In genomic region chr10:4711434-4711833, GRCm38 (mm10) we compare ENCODE assay signal across 11 mouse cellular contexts.
DNase-seq lines count a peak whose midpoint lies in the region; ATAC-seq and TF ChIP-seq lines count a peak whose summit lies in the region.
"Had no signal": no experiment of that assay in that cellular context is flagged by ENCODE, and none has a peak within 500 bp of the region (broad histone marks: within the 10 kb centered on the region; RNA-seq: fewer than 3 reads in every experiment).

No protein-coding gene starts in this region.

- no peak overlapping the region for H3K9ac ChIP-seq in forebrain, embryonic 12.5 days
- no peak overlapping the region for H3K9ac ChIP-seq in forebrain, embryonic 15.5 days (replicated peaks)
- no peak overlapping the region for H3K9ac ChIP-seq in hindbrain, embryonic 13.5 days
- no peak overlapping the region for H3K9ac ChIP-seq in stomach, embryonic 14.5 days (replicated peaks; ENCODE audit: low read depth, low read length)
- no peak overlapping the region for H3K9ac ChIP-seq in stomach, postnatal 0 days (ENCODE audit: low read length)

- H3K36me3 ChIP-seq in forebrain, embryonic 12.5 days (replicated peaks) = no peaks in the 10 kb centered on the region
- no peaks in the 10 kb centered on the region for H3K36me3 ChIP-seq in forebrain, embryonic 15.5 days
- H3K36me3 ChIP-seq in hindbrain, embryonic 10.5 days = no peaks in the 10 kb centered on the region
- no peaks in the 10 kb centered on the region for H3K36me3 ChIP-seq in hindbrain, embryonic 13.5 days
- no peaks in the 10 kb centered on the region for H3K36me3 ChIP-seq in stomach, embryonic 14.5 days (ENCODE audit: control insufficient read depth, insufficient read depth, low read length)
- no peaks in the 10 kb centered on the region for H3K36me3 ChIP-seq in stomach, postnatal 0 days (ENCODE audit: control insufficient read depth, insufficient read depth, low read length)

- H3K27ac ChIP-seq in forebrain, embryonic 12.5 days = no peak overlapping the region
- H3K27ac ChIP-seq in forebrain, embryonic 15.5 days (replicated peaks) = no peak overlapping the region
- no peak overlapping the region for H3K27ac ChIP-seq in hindbrain, embryonic 10.5 days
- H3K27ac ChIP-seq in hindbrain, embryonic 13.5 days = no peak overlapping the region
- H3K27ac ChIP-seq in stomach, embryonic 14.5 days (ENCODE audit: low read length) = no peak overlapping the region
- no peak overlapping the region for H3K27ac ChIP-seq in stomach, postnatal 0 days (replicated peaks)

- H3K4me1 ChIP-seq in forebrain, embryonic 12.5 days = peaks cover 15% of the 10 kb centered on the region
- peaks cover 21% of the 10 kb centered on the region for H3K4me1 ChIP-seq in forebrain, embryonic 15.5 days
- peaks cover 19% of the 10 kb centered on the region for H3K4me1 ChIP-seq in hindbrain, embryonic 10.5 days (replicated peaks)
- H3K4me1 ChIP-seq in hindbrain, embryonic 13.5 days (replicated peaks) = peaks cover 21% of the 10 kb centered on the region
- H3K4me1 ChIP-seq in stomach, embryonic 14.5 days (ENCODE audit: control insufficient read depth, insufficient read depth, low read length) = peaks cover 6% of the 10 kb centered on the region; the same call in 1 of the 2 replicates
- H3K4me1 ChIP-seq in stomach, postnatal 0 days (replicated peaks; ENCODE audit: control insufficient read depth, insufficient read depth) = no peaks in the 10 kb centered on the region; the same call in 1 of the 2 replicates

- ATAC-seq in forebrain, embryonic 12.5 days (ENCODE audit: low FRiP score) = no peak
- no peak for ATAC-seq in forebrain, embryonic 15.5 days (replicated peaks)
- ATAC-seq in hindbrain, embryonic 13.5 days (ENCODE audit: low FRiP score) = no peak
- ATAC-seq in stomach, embryonic 14.5 days (ENCODE audit: insufficient number of reproducible peaks, insufficient read depth, low FRiP score, low read depth) = no peak
- no peak for ATAC-seq in stomach, postnatal 0 days (ENCODE audit: low FRiP score, low TSS enrichment)

- 48% methylated on average over 5 of the region's 5 CpGs for WGBS in forebrain, embryonic 12.5 days
- WGBS in forebrain, embryonic 15.5 days = 53% methylated on average over 5 of the region's 5 CpGs
- WGBS in hindbrain, embryonic 10.5 days = 52% methylated on average over 5 of the region's 5 CpGs
- 50% methylated on average over 5 of the region's 5 CpGs for WGBS in hindbrain, embryonic 13.5 days
- 47% methylated on average over 5 of the region's 5 CpGs for WGBS in stomach, embryonic 14.5 days
- 52% methylated on average over 5 of the region's 5 CpGs for WGBS in stomach, postnatal 0 days

- TF ChIP-seq CTCF in stomach, postnatal 0 days (IDR thresholded peaks at IDR 0.05; ENCODE audit: low read depth) = no peak

- no peak overlapping the region for H3K4me3 ChIP-seq in forebrain, embryonic 12.5 days (replicated peaks)
- H3K4me3 ChIP-seq in forebrain, embryonic 15.5 days = no peak overlapping the region
- peak overlapping the region; percentile 63; the same call in 1 of the 2 replicates for H3K4me3 ChIP-seq in hindbrain, embryonic 10.5 days
- H3K4me3 ChIP-seq in hindbrain, embryonic 13.5 days = no peak overlapping the region
- H3K4me3 ChIP-seq in stomach, embryonic 14.5 days (ENCODE audit: low read depth, low read length) = 0 out of 2 replicates have a peak overlapping the region, but pooled peaks have one; percentile 41
- no peak overlapping the region for H3K4me3 ChIP-seq in stomach, postnatal 0 days (ENCODE audit: low read depth, low read length)

- no peak for DNase-seq in hindbrain, embryonic 10.5 days (ENCODE audit: low spot score)
- no peak for DNase-seq in stomach, postnatal 0 days (ENCODE audit: low spot score)
- no peak for DNase-seq in T-cell, adult 2 months (ENCODE audit: low spot score)
- DNase-seq in layer of hippocampus, postnatal 36 days = no peak
- DNase-seq: kidney, adult 18-20 months; layer of hippocampus, adult 9-11 months; lung, postnatal 10 days had no signal

- H3K4me2 ChIP-seq in forebrain, embryonic 12.5 days = peak overlapping the region; percentile 93; the same call in 1 of the 2 replicates
- no peak overlapping the region for H3K4me2 ChIP-seq in forebrain, embryonic 15.5 days (replicated peaks)
- no peak overlapping the region for H3K4me2 ChIP-seq in hindbrain, embryonic 13.5 days
- no peak overlapping the region for H3K4me2 ChIP-seq in stomach, embryonic 14.5 days (replicated peaks; ENCODE audit: low read depth, low read length)
- H3K4me2 ChIP-seq in stomach, postnatal 0 days (replicated peaks; ENCODE audit: low read depth) = no peak overlapping the region

- H3K9me3 ChIP-seq in forebrain, embryonic 12.5 days = no peaks in the 10 kb centered on the region
- H3K9me3 ChIP-seq in forebrain, embryonic 15.5 days = no peaks in the 10 kb centered on the region
- H3K9me3 ChIP-seq in hindbrain, embryonic 10.5 days = no peaks in the 10 kb centered on the region
- no peaks in the 10 kb centered on the region for H3K9me3 ChIP-seq in hindbrain, embryonic 13.5 days
- H3K9me3 ChIP-seq in stomach, embryonic 14.5 days (ENCODE audit: control insufficient read depth, low read depth, low read length) = no peaks in the 10 kb centered on the region
- no peaks in the 10 kb centered on the region for H3K9me3 ChIP-seq in stomach, postnatal 0 days (ENCODE audit: control insufficient read depth, low read length)

- no peak for TF ChIP-seq EP300 in stomach, postnatal 0 days (optimal IDR thresholded peaks at IDR 0.05)

- H3K27me3 ChIP-seq in forebrain, embryonic 12.5 days = peaks cover 49% of the 10 kb centered on the region
- H3K27me3 ChIP-seq in forebrain, embryonic 15.5 days = peaks cover 32% of the 10 kb centered on the region
- peaks cover 66% of the 10 kb centered on the region for H3K27me3 ChIP-seq in hindbrain, embryonic 10.5 days (ENCODE audit: insufficient read depth, poor library complexity, severe bottlenecking)
- H3K27me3 ChIP-seq in hindbrain, embryonic 13.5 days = peaks cover 56% of the 10 kb centered on the region
- H3K27me3 ChIP-seq in stomach, embryonic 14.5 days (ENCODE audit: control insufficient read depth, insufficient read depth, low read length) = peaks cover 23% of the 10 kb centered on the region
- peaks cover 6% of the 10 kb centered on the region for H3K27me3 ChIP-seq in stomach, postnatal 0 days (ENCODE audit: control insufficient read depth, insufficient read depth, low read length)

Comparison
In these comparisons a context has a peak if more than half of its experiments do, and no peak if none do; other contexts are left out.
1. H3K4me3 ChIP-seq: peak in hindbrain, embryonic 10.5 days (single experiment) and stomach, embryonic 14.5 days (single experiment); none in forebrain, embryonic 12.5 days (single experiment), forebrain, embryonic 15.5 days (single experiment), hindbrain, embryonic 13.5 days (single experiment) and stomach, postnatal 0 days (single experiment).